Comparison of ENCODE assay signal across 26 mouse cellular contexts in the genomic region with DNA sequence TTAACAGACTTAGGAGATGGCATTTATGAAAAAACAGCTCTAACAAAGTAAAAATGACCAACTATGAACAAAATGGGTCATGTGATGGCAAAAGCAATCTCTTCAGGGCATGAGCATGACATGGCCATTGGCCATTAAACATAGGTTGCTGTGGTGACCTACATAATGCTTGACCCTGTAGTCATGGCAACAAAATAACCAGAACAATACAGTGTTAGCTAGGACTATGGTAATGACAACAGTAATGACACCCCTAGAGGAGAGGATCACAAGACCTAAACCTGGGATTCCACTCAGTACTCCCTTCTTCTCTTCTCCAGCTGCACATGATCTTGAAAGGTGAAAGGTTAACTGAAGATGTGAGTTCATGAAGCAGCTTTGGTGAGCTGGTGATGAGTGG.
DNase-seq lines count a peak whose midpoint lies in the region; ATAC-seq and TF ChIP-seq lines count a peak whose summit lies in the region.
"Had no signal": no experiment of that assay in that cellular context is flagged by ENCODE, and none has a peak within 500 bp of the region (broad histone marks: within the 10 kb centered on the region; RNA-seq: fewer than 3 reads in every experiment).

No protein-coding gene starts in this region.

- in situ Hi-C loops in Patski (cut with MboI; ENCODE audit: low pct_unique_long_range_greater_than_20kb): no loop called here

- TF ChIP-seq CTCF in Patski (IDR thresholded peaks at IDR 0.05): no peak

- POLR2A ChIA-PET in Patski (lab: Charles Lee): no interaction called here

- H3K27me3 ChIP-seq in Patski: no peaks in the 10 kb centered on the region
- H3K27me3 ChIP-seq: CH12.LX; embryonic facial prominence, embryonic 13.5 days; embryonic facial prominence, embryonic 15.5 days; forebrain, embryonic 12.5 days had no signal

- CTCF ChIA-PET in Patski (lab: Charles Lee): interaction anchor here (1.1 to 1.6 kb wide), 2 partner anchors 11 to 13 kb away, joined by 3 to 5 read pairs; no protein-coding TSS in a partner anchor

- peak; percentile 47 for ATAC-seq in Patski
- ATAC-seq: activated CD4-positive, CD25-positive, alpha-beta regulatory T cell, adult 4 months; CD4-positive, CD25-positive, alpha-beta regulatory T cell, adult 4 months; forebrain, embryonic 14.5 days; forebrain, embryonic 16.5 days had no signal

- peak; percentile 56 for DNase-seq in heart, adult 11 months
- no peak for DNase-seq in heart, postnatal 10 days
- DNase-seq in Patski (ENCODE audit: low read depth, low spot score): no peak
- DNase-seq in mesoderm, embryonic 11.5 days (ENCODE audit: low read depth, low spot score): peak; percentile 6
- peak; percentile 73 for DNase-seq in retina, postnatal 1 day
- DNase-seq in gastrocnemius, adult 8-10 months (ENCODE audit: low spot score in 2 of 2): no peak
- DNase-seq in adrenal gland, adult 2 months: no peak
- DNase-seq in left cerebral cortex, postnatal 14 days (ENCODE audit: low spot score in 2 of 2): no peak
- DNase-seq: adrenal gland, postnatal 10 days; adrenal gland, postnatal 25 days; B cell, adult 2 months; cerebellum, adult 11 months; cerebellum, adult 18-20 months; cerebellum, adult 8-10 months; cerebellum, adult 9-11 months; cerebellum, postnatal 14 days; cerebellum, postnatal 36 days; embryo, embryonic 11 days had no signal

- intact Hi-C loops in heart, postnatal 10 days (cut with DNase I): no loop called here
- intact Hi-C loops in left cerebral cortex, postnatal 14 days (cut with DNase I): no loop called here

Comparison
In these comparisons a context has a peak if more than half of its experiments do, and no peak if none do; other contexts are left out.
1. DNase-seq: peak in heart, adult 11 months (single experiment), mesoderm, embryonic 11.5 days (single experiment) and retina, postnatal 1 day (single experiment); none in heart, postnatal 10 days (0 of 2), Patski (single experiment), gastrocnemius, adult 8-10 months (0 of 2), adrenal gland, adult 2 months (single experiment) and left cerebral cortex, postnatal 14 days (0 of 2).